Mouse (Mus musculus): ENCODE data around the gene Gm17689. TPM values are rescaled to one million over a fixed set of nuclear protein-coding genes. Genes with fewer than 3 reads are reported as not detected.

Gene Gm17689
- not detected for polyA plus RNA-seq (2012; fragmentation: generic; extraction: Trizol)

DNA sequence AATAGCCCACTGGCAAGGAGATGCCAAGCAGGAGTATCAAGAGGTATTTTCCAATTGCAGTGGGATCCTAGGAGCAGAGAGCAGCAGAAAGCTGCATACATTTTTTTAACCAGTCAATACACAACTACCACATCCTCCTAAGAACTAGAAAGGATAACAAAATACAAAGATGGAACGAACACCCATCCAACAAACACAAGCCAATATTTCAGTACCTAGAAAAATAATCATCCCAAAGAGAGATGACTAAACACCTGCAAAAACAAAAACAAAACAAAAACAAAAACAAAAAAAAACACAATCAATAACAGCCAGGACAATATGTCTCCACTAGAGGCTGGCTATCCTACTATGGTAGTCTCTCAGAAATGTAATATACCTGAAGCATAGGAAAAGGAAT lies at the start of gene Gm17689:
Gene Gm17689 (minus strand): TSS at position 101 of the 400 bp plus-strand sequence.
- TF ChIP-seq MYOD1 (IDR thresholded peaks at IDR 0.05; ENCODE audit: control insufficient read depth in 1 of 3, insufficient read length in 2 of 3, low read depth in 2 of 3) = no peak
- TF ChIP-seq E2F4 (IDR thresholded peaks at IDR 0.05; ENCODE audit: insufficient read depth) = no peak
- no peak for TF ChIP-seq POLR2AphosphoS2 (IDR thresholded peaks at IDR 0.05; ENCODE audit: insufficient read length, low read depth)
- no peak for TF ChIP-seq POLR2A (IDR thresholded peaks at IDR 0.05; ENCODE audit: insufficient read length, low read depth)
- no peak for TF ChIP-seq REST (IDR thresholded peaks at IDR 0.05; ENCODE audit: insufficient read depth, insufficient read length)
- no peak for TF ChIP-seq TCF3 (IDR thresholded peaks at IDR 0.05; ENCODE audit: insufficient read length, low read depth)
- TF ChIP-seq SRF (IDR thresholded peaks at IDR 0.05; ENCODE audit: control insufficient read depth, insufficient read length, low read depth) = no peak
- no peak for TF ChIP-seq TCF12 (IDR thresholded peaks at IDR 0.05; ENCODE audit: insufficient read depth, poor library complexity, severe bottlenecking)
- TF ChIP-seq MYOG (IDR thresholded peaks at IDR 0.05; ENCODE audit: control insufficient read depth in 1 of 3, insufficient read depth in 1 of 3, insufficient read length in 2 of 3, low read depth in 2 of 3) = no peak
- no peak for TF ChIP-seq MAX (IDR thresholded peaks at IDR 0.05; ENCODE audit: low read depth)
- no peak for TF ChIP-seq CEBPB (IDR thresholded peaks at IDR 0.05; ENCODE audit: insufficient read depth, poor library complexity, severe bottlenecking)
- no peak for TF ChIP-seq USF1 (IDR thresholded peaks at IDR 0.05; ENCODE audit: low read depth)
- H3K27me3 ChIP-seq (ENCODE audit: control insufficient read depth, insufficient read depth, insufficient read length) = no peaks in the 10 kb centered on the region
- no peak within 1 kb of the TSS for H3K4me3 ChIP-seq
- H3K36me3 ChIP-seq (ENCODE audit: control insufficient read depth, insufficient read depth) = no peaks in the 10 kb centered on the region
- no peaks in the 10 kb centered on the region for H3K79me2 ChIP-seq (ENCODE audit: control insufficient read depth, insufficient read depth)
- H3K4me2 ChIP-seq (ENCODE audit: low read depth) = no peak within 1 kb of the TSS
- no peak within 1 kb of the TSS for H3ac ChIP-seq (ENCODE audit: control insufficient read depth, insufficient read length)

DNA sequence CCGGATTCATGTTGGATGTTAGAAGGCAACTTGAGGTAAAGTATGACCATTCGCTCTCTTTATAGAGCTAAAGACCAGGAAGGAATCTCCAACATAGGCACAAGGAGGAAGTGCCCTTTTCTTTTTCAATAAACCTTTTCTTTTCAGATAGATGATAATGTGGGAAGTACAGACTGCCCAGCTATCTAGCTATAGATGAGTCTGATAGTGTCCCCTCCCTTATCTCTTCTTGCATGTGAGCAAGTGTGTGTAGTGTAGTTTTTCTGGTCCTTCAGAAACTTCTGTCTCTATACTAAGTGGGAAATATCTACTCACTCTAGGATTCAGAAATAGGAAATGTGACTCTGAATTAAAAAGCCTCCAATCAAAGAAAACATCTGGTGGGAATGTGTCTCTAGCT lies 40.6 kb downstream of the Gm17689 start, which contains the start of gene Gm5615:
Gene Gm5615 (minus strand): TSS at position 101 of the 400 bp plus-strand sequence.
- Histone ChIP-seq H3K79me2 (ENCODE audit: control insufficient read depth, insufficient read depth) (no peaks in the 10 kb centered on the region), H3K4me2 (ENCODE audit: low read depth) (no peak within 1 kb of the TSS), H3K4me3 (no peak within 1 kb of the TSS), H3K27me3 (ENCODE audit: control insufficient read depth, insufficient read depth, insufficient read length) (no peaks in the 10 kb centered on the region), H3K36me3 (ENCODE audit: control insufficient read depth, insufficient read depth) (no peaks in the 10 kb centered on the region), H3ac (ENCODE audit: control insufficient read depth, insufficient read length) (no peak within 1 kb of the TSS)
- TF ChIP-seq E2F4 (IDR thresholded peaks at IDR 0.05; ENCODE audit: insufficient read depth) (no peak), TCF3 (IDR thresholded peaks at IDR 0.05; ENCODE audit: insufficient read length, low read depth) (no peak), MYOG (IDR thresholded peaks at IDR 0.05; ENCODE audit: control insufficient read depth in 1 of 3, insufficient read depth in 1 of 3, insufficient read length in 2 of 3, low read depth in 2 of 3) (no peak), SRF (IDR thresholded peaks at IDR 0.05; ENCODE audit: control insufficient read depth, insufficient read length, low read depth) (no peak), REST (IDR thresholded peaks at IDR 0.05; ENCODE audit: insufficient read depth, insufficient read length) (no peak), CEBPB (IDR thresholded peaks at IDR 0.05; ENCODE audit: insufficient read depth, poor library complexity, severe bottlenecking) (no peak), USF1 (IDR thresholded peaks at IDR 0.05; ENCODE audit: low read depth) (no peak), MYOD1 (IDR thresholded peaks at IDR 0.05; ENCODE audit: control insufficient read depth in 1 of 3, insufficient read length in 2 of 3, low read depth in 2 of 3) (no peak), POLR2A (IDR thresholded peaks at IDR 0.05; ENCODE audit: insufficient read length, low read depth) (no peak), MAX (IDR thresholded peaks at IDR 0.05; ENCODE audit: low read depth) (no peak), TCF12 (IDR thresholded peaks at IDR 0.05; ENCODE audit: insufficient read depth, poor library complexity, severe bottlenecking) (no peak), POLR2AphosphoS2 (IDR thresholded peaks at IDR 0.05; ENCODE audit: insufficient read length, low read depth) (no peak)

Other genes with a start within 250 kb of the Gm17689 start
- not detected for gene Gm7257, start 150.8 kb downstream of the Gm17689 start, polyA plus RNA-seq (2012; fragmentation: generic; extraction: Trizol)
- not detected for gene Gm9513, start 107.0 kb downstream of the Gm17689 start, polyA plus RNA-seq (2012; fragmentation: generic; extraction: Trizol)
- gene Gm5615, start 40.7 kb downstream of the Gm17689 start, polyA plus RNA-seq (2012; fragmentation: generic; extraction: Trizol) = not detected
- gene A630095E13Rik, start 60.7 kb upstream of the Gm17689 start, polyA plus RNA-seq (2012; fragmentation: generic; extraction: Trizol) = not detected
- not detected for gene Acrv1, start 110.6 kb upstream of the Gm17689 start, polyA plus RNA-seq (2012; fragmentation: generic; extraction: Trizol)
- gene Chek1, start 144.4 kb upstream of the Gm17689 start, polyA plus RNA-seq (2012; fragmentation: generic; extraction: Trizol) = 1.4 TPM
- 204 TPM for gene Stt3a, start 185.0 kb upstream of the Gm17689 start, polyA plus RNA-seq (2012; fragmentation: generic; extraction: Trizol)
- 57.5 TPM for gene Ei24, start 214.8 kb upstream of the Gm17689 start, polyA plus RNA-seq (2012; fragmentation: generic; extraction: Trizol)
- 2.6 TPM for gene Fez1, start 239.2 kb upstream of the Gm17689 start, polyA plus RNA-seq (2012; fragmentation: generic; extraction: Trizol)